Mouse (Mus musculus) ES-E14 (cell line): ENCODE measurements around the gene Clint1.

Experiments used
- MAFK ChIP-seq: IDR thresholded peaks from 2 replicates; pipeline ENCODE4 v1.6.1; 2014; ENCODE audit warnings: mild to moderate bottlenecking, low read depth, low read length, inconsistent platforms; ENCODE audit not compliant: insufficient read depth
- ZNF384 ChIP-seq: IDR thresholded peaks from 2 replicates; pipeline ENCODE4 v1.6.1; 2012; ENCODE audit warnings: low read depth, low read length, inconsistent platforms

- TF ChIP-seq ZNF384 (no peak), MAFK (no peak)
These were observed 9.5 kb downstream of the Clint1 start for GRCm38 (mm10) chr11:45861334-45861733.
